Mouse (Mus musculus) bone marrow, adult 2 months (tissue): Measurements from ENCODE around the gene Map3k6. TPM values are rescaled to one million over a fixed set of nuclear protein-coding genes. Genes with fewer than 3 reads are reported as not detected.

ENCODE experiments used
- H3K27ac ChIP-seq: fragments of 200-500 bp; 2 replicates; pipeline ENCODE4 v1.5.1; 2012; ENCODE audit warnings: low read depth, mild to moderate bottlenecking, control low read depth, inconsistent platforms, low read length; ENCODE audit not compliant: control insufficient read depth, poor library complexity, insufficient read depth
- H3K4me1 ChIP-seq: fragments of 200-500 bp; 2 replicates; pipeline ENCODE4 v1.6.1; 2011; ENCODE audit warnings: low read length; ENCODE audit not compliant: control insufficient read depth, insufficient read depth
- H3K4me3 ChIP-seq: fragments of 200-500 bp; replicated peaks from 2 replicates; pipeline ENCODE3; 2011; ENCODE audit warnings: mild to moderate bottlenecking, low read depth, low read length, control low read depth; ENCODE audit not compliant: control insufficient read depth
- CTCF ChIP-seq: fragments of 200-500 bp; IDR thresholded peaks from 2 replicates; pipeline ENCODE4 v1.5.1; 2011; ENCODE audit warnings: low read length, control low read depth; ENCODE audit not compliant: control insufficient read depth, insufficient read depth
- POLR2A ChIP-seq: fragments of 200-500 bp; IDR thresholded peaks from 2 replicates; pipeline ENCODE4 v1.6.1; 2011; ENCODE audit warnings: low read depth, mild to moderate bottlenecking, control low read depth, low read length, borderline replicate concordance; ENCODE audit not compliant: control insufficient read depth
- WGBS: fragments of 180-500 bp; shearing (Covaris S2); methylation state at CpG from one replicate; pipeline ENCODE4 v1.1.7; 2018; 5-methylcytosine and 5-hydroxymethylcytosine counted together
- polyA plus RNA-seq: library from polyadenylated mRNA; stranded (reverse); fragments of >200 nt; gene quantifications from 2 replicates; pipeline ENCODE4 v1.2.4, GENCODE M21; 2011; ENCODE audit warnings: low replicate concordance; ENCODE audit not compliant: missing spikeins, insufficient read depth, insufficient read length

Map3k6 gene
- 5.5 and 14.8 TPM in 2 replicates for polyA plus RNA-seq

DNA sequence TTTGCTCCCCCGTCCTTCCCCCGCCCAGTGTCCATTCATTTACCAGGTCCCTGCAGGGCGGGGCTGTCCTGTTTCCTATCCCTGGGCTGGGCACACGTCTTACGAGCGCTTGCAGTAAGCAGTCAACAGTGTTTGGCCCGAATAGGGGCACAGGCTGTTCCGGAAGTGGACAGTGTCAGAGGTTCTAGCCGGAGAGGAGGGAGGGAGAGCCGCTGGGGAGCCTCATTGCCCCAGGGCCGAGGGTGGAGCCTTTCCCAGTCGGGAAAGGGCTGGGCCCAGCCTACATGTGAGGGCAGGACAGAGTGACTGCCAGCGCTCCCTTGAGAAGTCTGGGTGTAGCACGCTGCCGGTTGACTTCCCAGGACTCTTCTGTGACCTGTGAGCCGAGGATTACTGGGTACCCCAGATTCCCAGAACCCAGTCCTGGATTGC lies at the start of gene Map3k6:
Gene Map3k6 (plus strand): TSS at position 329 of the 432 bp plus-strand sequence.
- peaks cover 1% of the 10 kb centered on the region; the same call in 1 of the 2 replicates for H3K4me1 ChIP-seq
- peak within 1 kb of the TSS; percentile 87 for H3K27ac ChIP-seq
- TF ChIP-seq CTCF (no peak), POLR2A (peak; percentile 55; the same call in 1 of the 2 replicates)
- WGBS, result 8% methylated on average over 16 of the region's 16 CpGs
- peak within 1 kb of the TSS; percentile 81 for H3K4me3 ChIP-seq

DNA sequence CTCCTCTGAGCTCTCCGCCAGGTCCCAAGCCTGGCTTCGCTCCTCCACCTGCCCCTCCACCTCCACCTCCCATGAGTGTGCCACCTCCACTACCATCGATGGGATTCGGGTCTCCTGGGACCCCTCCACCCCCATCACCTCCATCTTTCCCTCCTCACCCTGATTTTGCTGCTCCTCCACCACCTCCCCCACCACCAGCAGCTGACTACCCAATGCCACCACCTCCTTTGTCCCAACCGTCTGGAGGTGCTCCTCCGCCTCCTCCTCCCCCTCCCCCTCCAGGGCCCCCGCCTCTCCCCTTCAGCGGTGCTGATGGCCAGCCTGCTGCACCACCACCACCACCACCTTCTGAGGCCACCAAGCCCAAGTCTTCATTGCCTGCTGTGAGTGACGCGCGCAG lies 46.1 kb upstream of the Map3k6 start:
- TF ChIP-seq POLR2A (no peak), CTCF (no peak)
- no peak overlapping the region for H3K27ac ChIP-seq
- H3K4me1 ChIP-seq, result no peaks in the 10 kb centered on the region
- no peak overlapping the region for H3K4me3 ChIP-seq
- WGBS, result 88% methylated on average over 11 of the region's 11 CpGs

DNA sequence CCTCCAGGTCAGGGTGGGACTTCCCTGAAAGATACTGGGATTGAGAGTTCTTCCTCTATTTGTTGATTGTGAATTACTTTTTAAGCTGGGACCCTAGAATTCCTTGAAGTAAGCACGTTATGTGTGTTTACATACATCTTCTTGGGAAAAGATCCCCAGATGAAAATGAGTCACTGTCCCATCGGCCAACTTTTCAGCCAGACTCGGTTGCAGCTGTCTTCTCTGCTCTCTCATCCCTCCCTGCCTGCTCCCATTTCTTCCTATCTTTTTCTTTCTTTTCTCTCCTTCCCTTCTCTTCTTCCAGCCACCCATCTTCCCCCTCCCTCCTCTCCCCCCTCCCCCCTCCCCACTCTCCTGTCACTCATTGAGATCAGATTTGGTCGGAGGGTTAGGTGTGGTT lies 45.6 kb upstream of the Map3k6 start:
- WGBS, result 71% methylated on average over 4 of the region's 4 CpGs
- TF ChIP-seq CTCF (no peak), POLR2A (no peak)
- Histone ChIP-seq H3K4me3 (no peak overlapping the region), H3K4me1 (no peaks in the 10 kb centered on the region), H3K27ac (no peak overlapping the region)

DNA sequence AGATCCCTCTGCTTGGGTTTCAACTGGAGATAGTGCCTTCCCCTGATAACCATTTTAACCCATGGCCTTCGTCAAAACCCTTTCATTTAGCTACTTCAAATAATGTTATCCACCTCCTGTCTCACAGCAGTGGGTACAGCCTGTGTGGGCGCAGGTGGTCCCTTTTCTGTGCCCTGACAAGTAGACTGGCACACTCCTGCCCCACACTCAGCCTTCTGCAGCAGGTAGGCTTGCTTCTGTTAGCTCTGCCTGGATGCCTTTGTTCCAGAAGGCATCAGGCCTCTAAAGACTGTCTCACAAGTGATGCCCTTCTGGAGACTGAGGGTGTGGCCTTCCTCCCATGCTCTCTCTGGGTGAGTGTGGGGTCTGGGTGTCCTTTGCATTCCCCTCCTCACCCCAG lies 44.5 kb upstream of the Map3k6 start:
- Histone ChIP-seq H3K4me3 (no peak overlapping the region), H3K27ac (no peak overlapping the region), H3K4me1 (peaks cover 2% of the 10 kb centered on the region)
- 76% methylated on average over 2 of the region's 2 CpGs for WGBS
- TF ChIP-seq CTCF (no peak), POLR2A (no peak)

DNA sequence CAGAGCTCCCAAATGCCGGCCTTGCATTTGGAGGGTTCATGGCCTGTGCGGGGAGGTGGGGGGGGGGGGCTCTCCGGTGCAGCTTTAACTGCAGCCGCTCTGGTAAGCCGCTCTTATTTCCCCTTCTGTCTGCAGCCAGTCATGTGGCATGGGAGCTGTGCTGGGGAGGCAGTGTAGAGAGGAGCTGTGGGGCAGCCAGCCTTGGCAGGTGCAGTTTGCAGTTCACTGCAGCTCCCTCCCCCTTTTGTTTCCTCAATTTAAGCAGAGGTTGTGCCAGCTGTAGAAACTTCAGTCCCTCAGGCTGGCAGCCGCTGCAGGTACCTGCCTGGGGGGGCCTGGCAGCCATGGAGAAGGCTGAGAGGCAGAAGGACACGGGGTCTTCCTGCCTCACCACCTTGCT lies 43.8 kb upstream of the Map3k6 start:
- H3K4me3 ChIP-seq, result no peak overlapping the region
- H3K27ac ChIP-seq, result no peak overlapping the region
- no peak for TF ChIP-seq POLR2A
- 37% methylated on average over 7 of the region's 7 CpGs for WGBS
- H3K4me1 ChIP-seq, result peaks cover 2% of the 10 kb centered on the region

DNA sequence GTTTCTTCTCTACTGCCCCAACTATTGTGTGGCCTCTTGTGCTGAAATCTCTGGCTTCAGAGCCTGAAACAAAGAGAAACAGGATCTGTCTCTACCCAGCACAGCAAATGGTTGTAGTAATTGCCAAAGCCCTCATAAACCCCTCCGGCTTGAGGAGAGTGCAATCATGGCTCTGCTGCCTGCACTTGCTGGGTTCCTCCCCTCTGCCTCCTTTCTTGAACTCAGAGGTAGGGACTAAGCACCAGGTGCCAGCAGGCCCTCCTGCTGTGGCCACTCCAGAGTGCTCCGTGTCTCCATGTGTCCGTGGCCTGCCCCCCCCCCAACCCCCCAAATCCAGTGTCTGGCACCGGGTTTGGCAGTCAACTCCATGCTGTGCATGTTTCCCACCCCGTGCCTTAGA lies 43.3 kb upstream of the Map3k6 start:
- peaks cover 2% of the 10 kb centered on the region for H3K4me1 ChIP-seq
- TF ChIP-seq CTCF (no peak), POLR2A (no peak)
- no peak overlapping the region for H3K4me3 ChIP-seq
- H3K27ac ChIP-seq, result no peak overlapping the region
- WGBS, result 83% methylated on average over 5 of the region's 5 CpGs

DNA sequence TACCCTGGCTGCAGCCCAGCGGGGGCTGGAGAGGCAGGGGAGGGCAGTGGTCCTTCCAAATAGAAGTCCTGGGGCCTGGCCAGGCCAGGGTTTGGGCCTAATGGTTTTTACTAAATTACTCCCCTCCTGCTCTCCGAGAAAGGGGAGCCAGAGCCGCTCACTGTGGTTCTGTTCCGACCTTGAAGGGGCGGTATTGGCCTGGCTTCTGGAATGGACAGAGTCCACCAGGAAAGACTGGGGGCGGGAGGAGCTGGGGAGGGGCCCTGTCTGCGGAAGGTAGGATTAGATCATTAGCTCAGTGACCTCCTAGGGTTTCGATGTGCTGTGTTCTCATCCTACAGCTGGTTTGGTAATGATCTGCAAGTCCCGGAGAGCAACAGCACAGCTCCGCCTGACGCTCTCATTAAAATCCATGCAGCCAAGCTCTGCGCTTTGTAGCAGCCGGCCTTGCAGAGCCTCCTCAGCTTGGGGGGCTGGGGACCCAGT lies 42.8 kb upstream of the Map3k6 start:
- Histone ChIP-seq H3K27ac (no peak overlapping the region), H3K4me3 (no peak overlapping the region), H3K4me1 (peaks cover 2% of the 10 kb centered on the region)
- WGBS, result 93% methylated on average over 13 of the region's 13 CpGs
- TF ChIP-seq POLR2A (no peak), CTCF (no peak)

DNA sequence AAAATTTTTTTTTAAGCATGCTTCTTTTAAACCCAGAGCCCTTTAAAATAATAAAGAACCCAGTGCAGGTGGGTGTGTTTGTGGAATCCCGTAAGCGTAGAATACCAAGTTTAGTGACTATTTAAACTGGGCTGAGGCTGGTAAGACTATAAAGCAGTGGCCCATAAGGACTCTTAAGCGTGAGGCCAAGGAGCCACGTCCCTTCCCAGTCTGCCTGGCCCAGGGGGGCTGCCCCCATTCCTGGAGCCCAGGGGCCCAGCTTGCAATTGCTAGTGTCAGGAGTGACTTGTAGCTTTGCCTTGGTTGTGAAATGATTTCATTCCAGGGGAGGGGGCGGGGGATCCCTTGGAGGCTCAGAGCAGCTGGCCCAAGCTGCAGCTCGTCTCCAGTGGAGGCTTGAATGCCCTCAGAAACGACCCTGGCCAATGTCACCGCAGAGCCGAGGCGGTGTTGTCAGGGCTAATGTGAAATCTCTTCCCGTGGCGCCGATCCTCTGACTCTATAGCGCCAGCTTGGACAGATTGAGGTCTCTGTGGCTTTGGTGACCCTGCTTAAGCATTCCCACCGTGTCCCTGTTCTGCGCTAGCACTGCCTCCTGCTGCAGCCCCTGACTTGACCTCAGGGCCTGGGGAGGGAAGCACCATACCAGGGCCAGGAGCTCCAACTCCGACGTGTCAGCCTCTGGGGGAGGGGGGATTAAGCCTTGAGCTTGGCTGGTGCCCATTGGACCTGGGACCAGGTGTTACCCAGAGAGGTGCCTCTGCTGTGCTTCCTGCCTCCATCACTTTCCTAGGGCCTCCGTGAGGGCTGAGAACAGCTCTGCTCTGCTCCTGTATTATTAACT lies 42.1 kb upstream of the Map3k6 start:
- no peak overlapping the region for H3K4me3 ChIP-seq
- H3K4me1 ChIP-seq, result peaks cover 2% of the 10 kb centered on the region
- H3K27ac ChIP-seq, result no peak overlapping the region
- no peak for TF ChIP-seq POLR2A
- TF ChIP-seq CTCF, result no peak
- 80% methylated on average over 19 of the region's 19 CpGs for WGBS
